In the genomic region with DNA sequence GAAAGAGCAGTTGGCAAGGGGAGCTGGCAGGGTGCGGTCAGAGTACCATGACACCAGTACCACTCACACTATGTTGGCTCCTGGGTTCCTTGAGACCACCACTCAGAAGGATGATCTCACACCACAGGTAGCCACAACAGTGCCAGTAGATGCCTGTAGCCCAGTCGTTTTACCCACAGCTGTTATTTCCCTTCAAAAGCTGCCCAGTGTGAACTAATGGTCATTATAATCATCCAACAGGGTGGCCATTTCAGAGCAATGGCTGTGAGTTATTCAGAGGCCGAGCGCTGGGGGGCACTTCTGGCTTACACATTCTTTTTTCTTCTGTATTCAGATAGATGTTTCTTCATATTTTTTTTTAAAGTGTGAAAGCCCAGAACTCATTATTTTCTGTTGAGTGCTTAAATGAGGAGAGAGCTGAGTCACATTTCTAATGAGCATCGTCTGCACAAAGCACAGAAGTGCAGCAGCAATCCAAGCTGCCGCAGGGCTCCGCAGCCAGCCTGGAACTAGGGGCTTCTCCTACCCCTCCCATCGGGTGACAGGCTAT, we compare ENCODE assay signal across 14 mouse cellular contexts.
DNase-seq lines count a peak whose midpoint lies in the region; ATAC-seq and TF ChIP-seq lines count a peak whose summit lies in the region.
"Had no signal": no experiment of that assay in that cellular context is flagged by ENCODE, and none has a peak within 500 bp of the region (broad histone marks: within the 10 kb centered on the region; RNA-seq: fewer than 3 reads in every experiment).

No protein-coding gene starts in this region.

- H3K4me2 ChIP-seq in midbrain, embryonic 16.5 days (ENCODE audit: low read length), result no peak overlapping the region
- H3K4me2 ChIP-seq: limb, embryonic 12.5 days; lung, embryonic 14.5 days; stomach, embryonic 15.5 days had no signal

- peak; percentile 68 for DNase-seq in heart, adult 11 months
- DNase-seq in heart, adult 2 months, result no peak
- DNase-seq in brain, embryonic 14.5 days (ENCODE audit: low read depth), result peak; percentile 89
- peak; percentile 45 to 72 for DNase-seq in layer of hippocampus, adult 18-20 months (ENCODE audit: low spot score in 2 of 2)
- DNase-seq in heart, embryonic 10.5 days (ENCODE audit: low spot score), result no peak
- no peak for DNase-seq in kidney, adult 11 months
- DNase-seq: gastrocnemius, postnatal 36 days; heart, postnatal 36 days; kidney, adult 9 months; lung, embryonic 14.5 days had no signal

- no peak for TF ChIP-seq CTCF in heart, adult 2 months (IDR thresholded peaks at IDR 0.05)
- TF ChIP-seq CTCF in brain, embryonic 14.5 days (IDR thresholded peaks at IDR 0.05; ENCODE audit: borderline replicate concordance, extremely low read depth, insufficient read depth, insufficient read length), result peak; percentile 24; the same call in 1 of the 2 replicates

- no peaks in the 10 kb centered on the region for H3K79me2 ChIP-seq in heart, adult 2 months (replicated peaks; ENCODE audit: control insufficient read depth, insufficient read depth, low read length)

- H3K4me1 ChIP-seq in heart, adult 2 months (ENCODE audit: control insufficient read depth, insufficient read depth, low read length), result no peaks in the 10 kb centered on the region
- H3K4me1 ChIP-seq in midbrain, embryonic 16.5 days (ENCODE audit: control insufficient read depth, insufficient read depth, low read length), result peaks cover 4% of the 10 kb centered on the region; the same call in 1 of the 2 replicates
- H3K4me1 ChIP-seq in heart, embryonic 10.5 days, result 0 out of 2 replicates have a peak, but pooled peaks cover 7% of the 10 kb centered on the region
- H3K4me1 ChIP-seq: limb, embryonic 12.5 days; stomach, embryonic 15.5 days had no signal

- no peaks in the 10 kb centered on the region for H3K9me3 ChIP-seq in midbrain, embryonic 16.5 days (replicated peaks; ENCODE audit: control insufficient read depth, low read length, poor library complexity, severe bottlenecking)
- H3K9me3 ChIP-seq in heart, embryonic 10.5 days, result no peaks in the 10 kb centered on the region
- H3K9me3 ChIP-seq: limb, embryonic 12.5 days; stomach, embryonic 15.5 days had no signal

- H3K36me3 ChIP-seq in heart, adult 2 months (ENCODE audit: control insufficient read depth, insufficient read depth, low read length), result no peaks in the 10 kb centered on the region
- H3K36me3 ChIP-seq in midbrain, embryonic 16.5 days (ENCODE audit: control insufficient read depth, insufficient read depth, low read length), result no peaks in the 10 kb centered on the region
- no peaks in the 10 kb centered on the region for H3K36me3 ChIP-seq in heart, embryonic 10.5 days
- H3K36me3 ChIP-seq: limb, embryonic 12.5 days; stomach, embryonic 15.5 days had no signal

- no peak overlapping the region for H3K9ac ChIP-seq in heart, adult 2 months (ENCODE audit: low read depth, low read length)
- H3K9ac ChIP-seq in midbrain, embryonic 16.5 days (ENCODE audit: low read depth, low read length), result no peak overlapping the region
- H3K9ac ChIP-seq: limb, embryonic 12.5 days; lung, embryonic 14.5 days; stomach, embryonic 15.5 days had no signal

- no peak for TF ChIP-seq EP300 in heart, adult 2 months (IDR thresholded peaks at IDR 0.05; ENCODE audit: insufficient read depth, low read depth, low read length)

- peak; percentile 81 for ATAC-seq in midbrain, embryonic 16.5 days
- no peak for ATAC-seq in megakaryocyte progenitor cell, adult 5-6 weeks (replicated peaks; ENCODE audit: poor library complexity)

- TF ChIP-seq POLR2A in heart, adult 2 months (IDR thresholded peaks at IDR 0.05; ENCODE audit: insufficient read depth, low read depth, low read length), result no peak
- no peak for TF ChIP-seq POLR2A in brain, embryonic 14.5 days (IDR thresholded peaks at IDR 0.05; ENCODE audit: borderline replicate concordance, extremely low read depth, insufficient read depth, insufficient read length, poor library complexity, severe bottlenecking)

- no peaks in the 10 kb centered on the region for H3K27me3 ChIP-seq in heart, adult 2 months (ENCODE audit: control insufficient read depth, insufficient read depth, low read length)
- H3K27me3 ChIP-seq in midbrain, embryonic 16.5 days (ENCODE audit: control insufficient read depth, insufficient read depth, low read depth, low read length), result no peaks in the 10 kb centered on the region
- no peaks in the 10 kb centered on the region for H3K27me3 ChIP-seq in heart, embryonic 10.5 days (ENCODE audit: insufficient read depth, poor library complexity, severe bottlenecking)
- H3K27me3 ChIP-seq: limb, embryonic 12.5 days; stomach, embryonic 15.5 days had no signal

- no peak overlapping the region for H3K4me3 ChIP-seq in heart, adult 2 months
- no peak overlapping the region for H3K4me3 ChIP-seq in midbrain, embryonic 16.5 days (ENCODE audit: low read depth, low read length)
- no peak overlapping the region for H3K4me3 ChIP-seq in heart, embryonic 10.5 days
- H3K4me3 ChIP-seq: limb, embryonic 12.5 days; stomach, embryonic 15.5 days had no signal

- WGBS in heart, adult 2 months, result 72% methylated on average over 8 of the region's 8 CpGs
- 48% methylated on average over 8 of the region's 8 CpGs for WGBS in midbrain, embryonic 16.5 days
- 79% methylated on average over 8 of the region's 8 CpGs for WGBS in heart, embryonic 10.5 days

- intact Hi-C loops in heart, adult 2 months (cut with DNase I), result no loop called here

- no peak overlapping the region for H3K27ac ChIP-seq in heart, adult 2 months
- peak overlapping the region; percentile 62; the same call in 1 of the 2 replicates for H3K27ac ChIP-seq in midbrain, embryonic 16.5 days (ENCODE audit: low read length)
- no peak overlapping the region for H3K27ac ChIP-seq in heart, embryonic 10.5 days
- H3K27ac ChIP-seq: limb, embryonic 12.5 days; stomach, embryonic 15.5 days had no signal

Comparison
In these comparisons a context has a peak if more than half of its experiments do, and no peak if none do; other contexts are left out.
1. DNase-seq: peak in heart, adult 11 months (single experiment), brain, embryonic 14.5 days (single experiment) and layer of hippocampus, adult 18-20 months (2 of 2); none in heart, adult 2 months (0 of 2), heart, embryonic 10.5 days (single experiment) and kidney, adult 11 months (single experiment).